Mouse (Mus musculus): Measurements from ENCODE around the gene Rtf1. TPM values are rescaled to one million over a fixed set of nuclear protein-coding genes. Genes with fewer than 3 reads are reported as not detected.

Rtf1 gene
- polyA plus RNA-seq, 1 experiment from 2014 or later, result 45.9 TPM

DNA sequence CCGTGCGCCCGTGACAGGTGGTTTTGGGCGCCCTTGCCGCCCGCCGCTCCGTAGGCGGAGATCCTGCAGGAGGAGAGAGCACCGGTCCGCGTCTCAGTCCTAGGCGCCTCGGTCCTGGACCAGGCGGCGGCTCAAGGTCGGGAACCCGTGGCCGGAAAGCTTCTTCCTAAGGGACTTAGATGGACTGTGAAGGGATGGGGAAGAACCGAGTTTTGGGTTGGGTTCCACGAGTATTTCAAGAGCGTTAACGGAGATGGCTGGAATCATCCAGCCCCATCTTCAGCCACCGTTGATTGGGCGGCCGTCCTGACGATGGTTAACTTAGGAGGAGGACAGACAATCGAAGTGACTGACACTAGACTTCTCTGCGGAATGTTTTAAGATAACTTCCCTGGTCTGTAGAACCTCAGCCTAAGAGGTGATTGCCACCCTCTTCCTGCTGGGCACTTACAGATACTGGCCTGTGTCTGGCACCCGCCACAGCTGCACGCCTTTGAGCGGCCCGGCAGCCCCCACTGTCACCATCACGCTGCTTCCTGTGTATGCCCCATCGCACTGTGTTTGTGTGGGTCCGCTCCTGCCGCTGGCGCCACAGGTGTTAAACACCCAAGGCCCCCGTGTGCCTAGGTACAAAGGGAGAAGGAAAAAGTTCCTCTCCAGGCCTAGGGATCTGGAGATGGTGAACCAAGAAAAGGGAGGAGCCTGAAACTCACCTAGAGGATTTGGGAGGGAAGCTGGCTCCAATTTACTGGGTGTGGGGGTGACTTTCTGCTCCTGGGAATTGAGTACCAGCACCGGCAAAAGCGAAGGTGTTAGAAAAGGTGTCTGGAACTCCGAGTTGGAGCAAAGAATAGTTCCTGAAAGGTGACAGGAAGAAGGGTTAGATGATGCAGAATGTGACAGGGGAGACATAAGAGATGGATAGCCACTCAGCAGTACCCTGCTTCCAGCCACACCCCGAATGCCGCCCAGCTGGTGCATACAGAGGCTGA, 84.3 kb downstream of the Rtf1 start:
- peak overlapping the region; percentile 51 for H3K9ac ChIP-seq
- peaks cover 76% of the 10 kb centered on the region for H3K27me3 ChIP-seq
- H3K4me1 ChIP-seq, result peaks cover 21% of the 10 kb centered on the region
- ATAC-seq (replicated peaks; ENCODE audit: low FRiP score), result peak; percentile 27
- H3K4me3 ChIP-seq (replicated peaks), result peak overlapping the region; percentile 62
- H3K9me3 ChIP-seq (replicated peaks), result no peaks in the 10 kb centered on the region
- no peak overlapping the region for H3K27ac ChIP-seq
- peaks cover 9% of the 10 kb centered on the region for H3K36me3 ChIP-seq
- H3K4me2 ChIP-seq, result peak overlapping the region; percentile 98
- 6% methylated on average over 44 of the region's 44 CpGs for WGBS

DNA sequence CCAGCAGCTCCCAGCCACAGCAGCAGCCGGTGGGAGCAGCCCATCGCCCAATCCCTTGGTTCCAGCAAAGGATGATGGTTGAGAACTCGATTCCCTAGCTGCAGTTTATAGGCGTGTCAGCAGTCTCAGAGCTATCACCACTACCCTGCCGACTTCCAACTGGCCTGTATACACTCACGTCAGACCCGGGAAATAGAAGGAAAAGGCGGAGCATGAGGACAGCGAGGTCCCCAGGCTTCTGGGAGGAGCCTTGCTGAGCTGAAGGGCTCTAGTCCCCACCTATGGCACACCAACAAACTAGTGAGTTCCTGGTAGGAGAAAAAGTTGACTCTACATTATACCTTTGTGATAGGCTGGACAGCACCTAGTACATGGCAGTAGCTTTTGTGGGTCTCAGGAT, 85.4 kb downstream of the Rtf1 start, which contains the start of gene Ltk:
Ltk (minus strand) TSS at position 181 of the 400 bp plus-strand sequence.
- 10% methylated on average over 9 of the region's 9 CpGs for WGBS
- Histone ChIP-seq H3K9me3 (replicated peaks) (no peaks in the 10 kb centered on the region), H3K4me3 (replicated peaks) (no peak within 1 kb of the TSS), H3K27me3 (peaks cover 69% of the 10 kb centered on the region), H3K4me1 (peaks cover 21% of the 10 kb centered on the region), H3K27ac (no peak within 1 kb of the TSS), H3K36me3 (peaks cover 20% of the 10 kb centered on the region), H3K9ac (no peak within 1 kb of the TSS), H3K4me2 (peak within 1 kb of the TSS; percentile 98; the same call in 1 of the 2 replicates)
- ATAC-seq (replicated peaks; ENCODE audit: low FRiP score), result no peak

GRCm38 (mm10) chr2:119762276-119762675, 87.4 kb downstream of the Rtf1 start:
- H3K27me3 ChIP-seq, result peaks cover 52% of the 10 kb centered on the region
- no peak for ATAC-seq (replicated peaks; ENCODE audit: low FRiP score)
- no peak overlapping the region for H3K27ac ChIP-seq
- no peak overlapping the region for H3K9ac ChIP-seq
- H3K36me3 ChIP-seq, result peaks cover 35% of the 10 kb centered on the region
- no peaks in the 10 kb centered on the region for H3K9me3 ChIP-seq (replicated peaks)
- 73% methylated on average over 1 of the region's 1 CpGs for WGBS
- no peak overlapping the region for H3K4me2 ChIP-seq
- no peak overlapping the region for H3K4me3 ChIP-seq (replicated peaks)
- peaks cover 20% of the 10 kb centered on the region for H3K4me1 ChIP-seq

GRCm38 (mm10) chr2:119763924-119764323, 89.1 kb downstream of the Rtf1 start:
- Histone ChIP-seq H3K4me3 (replicated peaks) (no peak overlapping the region), H3K36me3 (peaks cover 47% of the 10 kb centered on the region)

GRCm38 (mm10) chr2:119767246-119767645, 92.4 kb downstream of the Rtf1 start:
- Histone ChIP-seq H3K4me2 (no peak overlapping the region), H3K4me3 (replicated peaks) (no peak overlapping the region), H3K27me3 (peaks cover 5% of the 10 kb centered on the region), H3K9ac (no peak overlapping the region), H3K4me1 (no peaks in the 10 kb centered on the region), H3K36me3 (peaks cover 80% of the 10 kb centered on the region), H3K27ac (no peak overlapping the region), H3K9me3 (replicated peaks) (no peaks in the 10 kb centered on the region)
- WGBS, result 94% methylated on average over 6 of the region's 6 CpGs
- ATAC-seq (replicated peaks; ENCODE audit: low FRiP score), result no peak

More at GRCm38 (mm10) chr2:119763924-119764323, 89.1 kb downstream of the Rtf1 start:
- Histone ChIP-seq H3K9me3 (replicated peaks) (no peaks in the 10 kb centered on the region), H3K4me2 (no peak overlapping the region), H3K27ac (no peak overlapping the region), H3K9ac (no peak overlapping the region), H3K27me3 (peaks cover 35% of the 10 kb centered on the region), H3K4me1 (peaks cover 3% of the 10 kb centered on the region)
- WGBS, result 52% methylated on average over 4 of the region's 4 CpGs
- no peak for ATAC-seq (replicated peaks; ENCODE audit: low FRiP score)

Other genes with a start within 250 kb of the Rtf1 start
- 4.4 and 4.6 TPM in 2 replicates for gene Ino80, start 197.4 kb upstream of the Rtf1 start, polyA plus RNA-seq (2015; fragmentation: Nextera tagmentation; extraction: Ambion mirVana)
- gene Exd1, start 127.4 kb upstream of the Rtf1 start, polyA plus RNA-seq (2015; fragmentation: Nextera tagmentation; extraction: Ambion mirVana), result 0.35 and 0.71 TPM in 2 replicates
- 59.7 and 60.3 TPM in 2 replicates for gene Chp1, start 127.4 kb upstream of the Rtf1 start, polyA plus RNA-seq (2015; fragmentation: Nextera tagmentation; extraction: Ambion mirVana)
- gene Nusap1, start 56.8 kb upstream of the Rtf1 start, polyA plus RNA-seq (2015; fragmentation: Nextera tagmentation; extraction: Ambion mirVana), result 77.0 and 79.8 TPM in 2 replicates
- 30.7 and 31.5 TPM in 2 replicates for gene Oip5, start 56.6 kb upstream of the Rtf1 start, polyA plus RNA-seq (2015; fragmentation: Nextera tagmentation; extraction: Ambion mirVana)
- gene Ndufaf1, start 12.2 kb upstream of the Rtf1 start, polyA plus RNA-seq (2015; fragmentation: Nextera tagmentation; extraction: Ambion mirVana), result 51.8 and 52.3 TPM in 2 replicates
- gene Itpka, start 67.3 kb downstream of the Rtf1 start, polyA plus RNA-seq (2015; fragmentation: Nextera tagmentation; extraction: Ambion mirVana), result 1.2 and 1.5 TPM in 2 replicates
- 0.53 and 0.95 TPM in 2 replicates for gene Ltk, start 85.4 kb downstream of the Rtf1 start, polyA plus RNA-seq (2015; fragmentation: Nextera tagmentation; extraction: Ambion mirVana)
- gene Rpap1, start 112.5 kb downstream of the Rtf1 start, polyA plus RNA-seq (2015; fragmentation: Nextera tagmentation; extraction: Ambion mirVana), result 29.9 and 34.1 TPM in 2 replicates
- gene Tyro3, start 122.7 kb downstream of the Rtf1 start, polyA plus RNA-seq (2015; fragmentation: Nextera tagmentation; extraction: Ambion mirVana), result 12.3 and 13.0 TPM in 2 replicates
- gene Mga, start 222.2 kb downstream of the Rtf1 start, polyA plus RNA-seq (2015; fragmentation: Nextera tagmentation; extraction: Ambion mirVana), result 27.1 and 31.7 TPM in 2 replicates